Mouse (Mus musculus): ENCODE measurements at regions not wholly inside any gene's neighbourhood (a gene's known extent, or its start where the extent isn't known, plus 50 kb on each side); places are given as distances from the start of the nearest gene placed in this dataset.

DNA sequence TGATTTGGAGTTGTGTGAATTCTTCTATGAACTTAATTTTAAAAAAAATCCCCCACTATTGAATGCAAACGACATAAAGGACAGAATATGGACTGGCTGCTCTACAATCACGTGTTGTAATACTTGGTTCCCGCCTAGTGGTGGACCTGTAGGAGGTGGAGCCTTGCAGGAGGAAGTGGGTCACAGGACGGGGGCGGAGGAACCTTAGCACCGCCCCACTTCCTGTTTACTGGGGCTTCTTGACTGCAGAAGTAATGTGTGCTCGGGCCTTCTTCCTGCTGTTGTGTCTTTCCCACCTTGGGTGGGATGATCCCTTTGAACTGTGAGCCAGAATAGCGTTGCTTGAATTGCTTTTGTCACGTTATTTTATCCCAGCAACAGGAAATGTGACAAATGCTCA, 52.2 kb upstream of the Tmem108 start:
- H3K4me3 ChIP-seq (ENCODE audit: insufficient read depth, low read depth, low read length), result no peak overlapping the region
- H3K79me2 ChIP-seq (ENCODE audit: control insufficient read depth, insufficient read depth, low read length), result no peaks in the 10 kb centered on the region
- no peak overlapping the region for H3K9ac ChIP-seq (ENCODE audit: low read depth, low read length)
- H3K27ac ChIP-seq (replicated peaks; ENCODE audit: insufficient read depth, low read depth, low read length), result no peak overlapping the region
- no peaks in the 10 kb centered on the region for H3K4me1 ChIP-seq (ENCODE audit: control insufficient read depth, insufficient read depth, low read length)
- WGBS, result 82% methylated on average over 9 of the region's 9 CpGs
- no peak for DNase-seq (ENCODE audit: extremely low read depth, low read depth, low spot score)
- TF ChIP-seq POLR2A (IDR thresholded peaks at IDR 0.05; ENCODE audit: extremely low read depth, insufficient read depth, low read length) (no peak), CTCF (IDR thresholded peaks at IDR 0.05; ENCODE audit: low read depth, low read length) (no peak)
- H3K27me3 ChIP-seq (ENCODE audit: control insufficient read depth, insufficient read depth, low read length), result no peaks in the 10 kb centered on the region
- no peaks in the 10 kb centered on the region for H3K36me3 ChIP-seq (ENCODE audit: control insufficient read depth, insufficient read depth, low read length)

GRCm38 (mm10) chr9:103818998-103819397, 57.4 kb upstream of the Tmem108 start:
- TF ChIP-seq CTCF (IDR thresholded peaks at IDR 0.05; ENCODE audit: low read depth, low read length) (no peak), POLR2A (IDR thresholded peaks at IDR 0.05; ENCODE audit: extremely low read depth, insufficient read depth, low read length) (no peak)
- H3K27me3 ChIP-seq (ENCODE audit: control insufficient read depth, insufficient read depth, low read length), result no peaks in the 10 kb centered on the region
- H3K4me3 ChIP-seq (ENCODE audit: insufficient read depth, low read depth, low read length), result no peak overlapping the region
- H3K27ac ChIP-seq (replicated peaks; ENCODE audit: insufficient read depth, low read depth, low read length), result no peak overlapping the region
- H3K79me2 ChIP-seq (ENCODE audit: control insufficient read depth, insufficient read depth, low read length), result no peaks in the 10 kb centered on the region
- WGBS, result 84% methylated on average over 2 of the region's 2 CpGs
- H3K9ac ChIP-seq (ENCODE audit: low read depth, low read length), result no peak overlapping the region
- no peaks in the 10 kb centered on the region for H3K4me1 ChIP-seq (ENCODE audit: control insufficient read depth, insufficient read depth, low read length)
- DNase-seq (ENCODE audit: extremely low read depth, low read depth, low spot score), result no peak
- H3K36me3 ChIP-seq (ENCODE audit: control insufficient read depth, insufficient read depth, low read length), result no peaks in the 10 kb centered on the region

GRCm38 (mm10) chr9:103821632-103822031, 60.0 kb upstream of the Tmem108 start:
- Histone ChIP-seq H3K4me1 (ENCODE audit: control insufficient read depth, insufficient read depth, low read length) (no peaks in the 10 kb centered on the region), H3K79me2 (ENCODE audit: control insufficient read depth, insufficient read depth, low read length) (no peaks in the 10 kb centered on the region), H3K9ac (ENCODE audit: low read depth, low read length) (no peak overlapping the region), H3K4me3 (ENCODE audit: insufficient read depth, low read depth, low read length) (no peak overlapping the region), H3K36me3 (ENCODE audit: control insufficient read depth, insufficient read depth, low read length) (no peaks in the 10 kb centered on the region), H3K27ac (replicated peaks; ENCODE audit: insufficient read depth, low read depth, low read length) (no peak overlapping the region), H3K27me3 (ENCODE audit: control insufficient read depth, insufficient read depth, low read length) (no peaks in the 10 kb centered on the region)
- WGBS, result 79% methylated on average over 3 of the region's 3 CpGs
- TF ChIP-seq POLR2A (IDR thresholded peaks at IDR 0.05; ENCODE audit: extremely low read depth, insufficient read depth, low read length) (no peak), CTCF (IDR thresholded peaks at IDR 0.05; ENCODE audit: low read depth, low read length) (no peak)
- no peak for DNase-seq (ENCODE audit: extremely low read depth, low read depth, low spot score)

GRCm38 (mm10) chr9:103823491-103823890, 61.9 kb upstream of the Tmem108 start:
- Histone ChIP-seq H3K4me1 (ENCODE audit: control insufficient read depth, insufficient read depth, low read length) (no peaks in the 10 kb centered on the region), H3K27me3 (ENCODE audit: control insufficient read depth, insufficient read depth, low read length) (no peaks in the 10 kb centered on the region), H3K36me3 (ENCODE audit: control insufficient read depth, insufficient read depth, low read length) (no peaks in the 10 kb centered on the region), H3K79me2 (ENCODE audit: control insufficient read depth, insufficient read depth, low read length) (no peaks in the 10 kb centered on the region), H3K4me3 (ENCODE audit: insufficient read depth, low read depth, low read length) (no peak overlapping the region), H3K9ac (ENCODE audit: low read depth, low read length) (no peak overlapping the region), H3K27ac (replicated peaks; ENCODE audit: insufficient read depth, low read depth, low read length) (no peak overlapping the region)
- DNase-seq (ENCODE audit: extremely low read depth, low read depth, low spot score), result no peak
- TF ChIP-seq CTCF (IDR thresholded peaks at IDR 0.05; ENCODE audit: low read depth, low read length), result no peak
- TF ChIP-seq POLR2A (IDR thresholded peaks at IDR 0.05; ENCODE audit: extremely low read depth, insufficient read depth, low read length), result no peak
- 83% methylated on average over 3 of the region's 3 CpGs for WGBS

- Histone ChIP-seq H3K27me3 (ENCODE audit: control insufficient read depth, insufficient read depth, low read length) (no peaks in the 10 kb centered on the region), H3K27ac (replicated peaks; ENCODE audit: insufficient read depth, low read depth, low read length) (no peak overlapping the region), H3K79me2 (ENCODE audit: control insufficient read depth, insufficient read depth, low read length) (no peaks in the 10 kb centered on the region), H3K36me3 (ENCODE audit: control insufficient read depth, insufficient read depth, low read length) (no peaks in the 10 kb centered on the region), H3K9ac (ENCODE audit: low read depth, low read length) (no peak overlapping the region), H3K4me1 (ENCODE audit: control insufficient read depth, insufficient read depth, low read length) (no peaks in the 10 kb centered on the region), H3K4me3 (ENCODE audit: insufficient read depth, low read depth, low read length) (no peak overlapping the region)
- 81% methylated on average over 3 of the region's 3 CpGs for WGBS
- no peak for DNase-seq (ENCODE audit: extremely low read depth, low read depth, low spot score)
- TF ChIP-seq POLR2A (IDR thresholded peaks at IDR 0.05; ENCODE audit: extremely low read depth, insufficient read depth, low read length) (no peak), CTCF (IDR thresholded peaks at IDR 0.05; ENCODE audit: low read depth, low read length) (no peak)
Observed at GRCm38 (mm10) chr9:103841199-103841598, 79.6 kb upstream of the Tmem108 start.

- H3K4me1 ChIP-seq (ENCODE audit: control insufficient read depth, insufficient read depth, low read length), result no peaks in the 10 kb centered on the region
- no peak for TF ChIP-seq CTCF (IDR thresholded peaks at IDR 0.05; ENCODE audit: low read depth, low read length)
- TF ChIP-seq POLR2A (IDR thresholded peaks at IDR 0.05; ENCODE audit: extremely low read depth, insufficient read depth, low read length), result no peak
- no peaks in the 10 kb centered on the region for H3K36me3 ChIP-seq (ENCODE audit: control insufficient read depth, insufficient read depth, low read length)
- DNase-seq (ENCODE audit: extremely low read depth, low read depth, low spot score), result no peak
- H3K27me3 ChIP-seq (ENCODE audit: control insufficient read depth, insufficient read depth, low read length), result no peaks in the 10 kb centered on the region
- H3K27ac ChIP-seq (replicated peaks; ENCODE audit: insufficient read depth, low read depth, low read length), result no peak overlapping the region
- no peaks in the 10 kb centered on the region for H3K79me2 ChIP-seq (ENCODE audit: control insufficient read depth, insufficient read depth, low read length)
- WGBS, result 83% methylated on average over 8 of the region's 8 CpGs
- no peak overlapping the region for H3K9ac ChIP-seq (ENCODE audit: low read depth, low read length)
- no peak overlapping the region for H3K4me3 ChIP-seq (ENCODE audit: insufficient read depth, low read depth, low read length)
Observed at GRCm38 (mm10) chr9:103843836-103844235, 82.2 kb upstream of the Tmem108 start.
